Mouse (Mus musculus) induced T-regulatory cell, adult 2 months (primary cell): ENCODE data around the gene Yipf4.
"Not testable (repeated sequence)": the region's sequence is repeated elsewhere in the genome, so short reads cannot be mapped to it uniquely, and the experiment has no call there.

Source experiments
- DNase-seq: peaks from one replicate; pipeline ENCODE4 v3.0.0-alpha.2; 2012; ENCODE audit warnings: low read depth

Gene Yipf4

GRCm38 (mm10) chr17:74489024-74489900, at the start of gene Yipf4:
Gene Yipf4, plus strand, starts transcription at chr17:74489493.
- peak; percentile 99 for DNase-seq

GRCm38 (mm10) chr17:74440486-74440885, 48.8 kb upstream of the Yipf4 start:
- DNase-seq = no peak

- DNase-seq = no peak
These were observed 39.5 kb upstream of the Yipf4 start for GRCm38 (mm10) chr17:74449776-74450175.

DNA sequence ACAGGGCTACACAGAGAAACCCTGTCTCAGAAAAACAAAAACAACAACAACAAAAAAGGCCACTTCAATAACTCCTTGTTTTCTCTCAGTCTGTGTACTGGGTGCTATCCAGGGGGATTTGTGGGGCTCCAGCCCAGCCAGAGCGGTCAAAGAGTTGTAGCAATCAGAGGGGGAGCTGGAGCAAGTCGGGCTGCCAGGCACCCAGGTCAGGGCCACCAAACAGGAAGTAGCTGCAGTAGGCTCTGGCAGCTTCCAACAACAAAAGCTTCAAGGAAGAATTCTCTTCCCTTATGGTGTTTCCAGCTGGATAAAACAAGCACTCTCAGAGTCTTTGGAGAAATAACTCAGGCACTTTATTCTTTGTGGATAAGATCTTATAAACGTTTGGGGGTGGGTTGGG, 35.4 kb upstream of the Yipf4 start:
- no peak for DNase-seq

GRCm38 (mm10) chr17:74454660-74455059, 34.6 kb upstream of the Yipf4 start:
- DNase-seq = no peak

DNA sequence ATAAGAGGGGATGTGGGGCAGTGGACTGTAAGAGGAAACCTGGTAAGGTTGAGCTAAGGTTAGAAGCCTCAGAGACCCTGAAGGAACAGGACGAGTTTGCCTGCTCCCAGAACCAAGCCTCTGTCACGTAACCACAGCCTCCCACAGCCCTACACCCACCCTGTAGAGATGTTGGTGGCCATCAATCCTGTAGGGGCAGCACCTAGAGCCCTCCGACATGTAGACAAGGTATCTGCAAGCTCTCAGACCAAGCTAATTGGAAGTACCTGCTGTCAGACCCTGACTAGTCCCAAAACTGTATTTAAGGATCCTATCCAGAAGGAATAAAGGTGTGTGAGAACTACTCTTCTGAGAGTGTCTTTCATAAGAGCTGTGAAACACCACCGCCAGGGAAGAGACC, 33.9 kb upstream of the Yipf4 start:
- no peak for DNase-seq

GRCm38 (mm10) chr17:74456825-74457224, 32.5 kb upstream of the Yipf4 start:
- DNase-seq = no peak

DNA sequence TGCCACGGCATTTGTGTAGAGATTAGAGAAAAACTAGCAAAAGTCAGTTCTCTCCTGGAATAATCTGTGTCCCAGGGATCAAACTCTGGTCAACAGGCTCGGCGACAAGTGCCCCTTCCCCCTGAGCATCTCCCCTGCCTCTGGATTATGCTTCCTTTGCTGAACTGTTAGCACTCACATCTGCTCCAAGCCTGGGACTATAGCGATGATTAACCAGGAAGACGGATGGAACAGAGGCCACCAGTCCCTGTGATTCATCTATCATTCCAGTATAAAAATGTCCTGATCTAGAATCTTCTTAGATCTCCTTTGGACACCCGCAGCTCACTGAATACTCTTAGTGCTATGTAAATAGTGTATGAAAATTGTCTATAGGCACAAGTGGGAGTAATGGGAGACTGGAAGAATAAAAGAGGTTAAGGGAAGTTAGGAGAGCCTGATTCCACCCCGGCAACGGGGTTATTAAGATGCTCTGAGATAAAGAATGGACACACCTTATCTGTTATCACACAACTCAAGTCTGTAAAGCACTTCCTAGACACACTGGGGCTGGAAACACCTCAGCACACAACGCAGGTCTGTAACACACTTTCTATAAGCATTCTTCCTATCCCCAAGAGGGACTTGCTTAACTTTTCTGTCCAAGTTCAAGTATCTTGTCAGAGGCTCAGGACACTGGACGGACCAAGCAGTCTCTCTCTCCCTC, 31.2 kb upstream of the Yipf4 start:
- no peak for DNase-seq

DNA sequence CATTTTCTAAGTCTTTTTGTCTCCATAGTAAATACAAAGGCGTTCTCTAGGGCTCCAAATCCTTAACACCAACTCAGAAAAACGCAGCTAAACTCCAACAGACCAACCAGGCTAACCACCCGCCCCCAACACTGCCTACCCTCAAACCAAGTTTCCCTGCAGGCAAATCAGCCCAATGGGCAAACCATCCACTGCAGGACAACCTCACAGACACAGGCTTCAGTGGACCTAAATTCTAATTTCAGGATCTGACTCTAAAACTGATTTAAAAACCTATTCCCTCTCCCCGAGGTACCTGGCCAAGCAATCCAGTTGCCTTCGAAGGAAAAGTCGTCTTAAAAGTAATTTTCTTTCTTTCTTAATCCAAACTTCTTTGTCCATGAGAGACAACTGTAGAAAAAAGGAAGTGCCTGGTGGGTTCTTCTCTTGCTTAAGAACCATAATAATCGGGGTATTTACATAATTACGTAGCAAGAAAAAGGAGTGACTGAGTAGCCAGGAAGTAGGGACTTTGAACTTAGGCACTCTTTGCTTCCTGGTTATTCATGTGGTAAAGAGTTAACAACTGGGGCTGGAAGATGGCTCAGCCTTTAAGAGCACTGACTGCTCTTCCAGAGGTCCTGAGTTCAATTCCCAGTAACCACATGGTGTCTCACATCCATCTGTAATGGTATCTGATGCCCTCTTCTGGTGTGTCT, 30.4 kb upstream of the Yipf4 start, which contains the start of gene Nlrc4:
TSS of gene Nlrc4 (minus strand) at position 432 of the 698 bp plus-strand sequence.
- peak; percentile 6 for DNase-seq

DNA sequence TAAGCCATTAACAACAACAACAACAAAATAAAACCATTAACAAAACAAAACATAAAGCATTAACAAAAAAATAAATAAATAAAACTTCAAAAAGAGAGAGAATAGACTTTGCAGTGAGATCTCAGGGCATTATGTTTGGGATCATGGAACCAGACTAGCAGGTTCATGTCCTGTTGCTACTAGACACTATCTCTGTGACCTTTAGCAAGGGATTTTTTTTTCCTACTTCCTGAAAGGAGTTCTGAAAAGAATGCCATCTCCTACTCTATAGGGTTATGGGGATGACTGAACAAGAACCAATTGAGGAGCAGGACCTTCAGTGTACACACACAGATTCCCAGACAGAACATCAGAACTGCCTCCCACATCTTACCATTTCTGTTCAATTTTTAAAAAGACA, 25.8 kb upstream of the Yipf4 start:
- no peak for DNase-seq

DNA sequence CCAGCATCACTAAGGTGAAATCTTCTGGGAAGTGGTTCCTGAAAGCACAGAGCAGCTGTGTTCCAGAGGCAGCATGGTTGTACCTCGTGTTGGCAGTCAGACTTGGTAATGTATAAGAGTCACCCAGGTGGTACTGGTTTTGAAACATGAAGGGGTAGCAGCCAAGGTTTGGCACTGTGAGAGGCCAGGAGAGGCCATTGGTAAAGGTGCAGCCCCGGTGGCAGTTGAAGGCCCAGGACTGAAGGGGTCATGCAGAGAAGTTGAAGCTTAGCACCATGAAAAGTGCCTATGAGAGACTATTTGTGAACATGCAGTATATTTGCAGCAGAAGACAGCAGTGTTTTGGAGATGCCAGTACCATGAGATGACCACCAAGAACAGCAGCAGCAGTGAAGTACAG, 21.3 kb upstream of the Yipf4 start:
- DNase-seq = not testable (repeated sequence)

DNA sequence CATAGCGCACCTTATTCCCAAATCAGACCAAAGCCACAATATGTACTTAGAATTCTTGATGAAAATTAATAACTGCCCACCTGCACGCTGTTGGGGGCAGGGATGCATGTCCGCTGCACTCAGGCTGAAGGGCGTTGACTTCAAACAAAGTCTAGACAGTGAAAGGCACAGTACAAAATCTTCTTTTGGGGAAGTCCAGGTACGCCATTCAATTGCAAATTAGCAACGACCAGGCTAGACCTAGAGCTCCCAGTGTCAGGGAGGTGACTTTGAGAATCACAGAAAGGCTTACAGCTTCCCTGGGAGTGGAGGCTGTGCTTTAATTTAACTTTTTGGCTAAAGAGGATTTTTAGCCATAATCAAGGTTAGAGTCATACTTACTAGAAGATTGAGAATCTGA, 19.2 kb upstream of the Yipf4 start:
- DNase-seq = not testable (repeated sequence)

GRCm38 (mm10) chr17:74480361-74481069, 8.8 kb upstream of the Yipf4 start:
- no peak for DNase-seq

- no peak for DNase-seq
These were observed 568 bp downstream of the Yipf4 start for GRCm38 (mm10) chr17:74489901-74490220.

GRCm38 (mm10) chr17:74491565-74491964, 2.3 kb downstream of the Yipf4 start:
- no peak for DNase-seq

DNA sequence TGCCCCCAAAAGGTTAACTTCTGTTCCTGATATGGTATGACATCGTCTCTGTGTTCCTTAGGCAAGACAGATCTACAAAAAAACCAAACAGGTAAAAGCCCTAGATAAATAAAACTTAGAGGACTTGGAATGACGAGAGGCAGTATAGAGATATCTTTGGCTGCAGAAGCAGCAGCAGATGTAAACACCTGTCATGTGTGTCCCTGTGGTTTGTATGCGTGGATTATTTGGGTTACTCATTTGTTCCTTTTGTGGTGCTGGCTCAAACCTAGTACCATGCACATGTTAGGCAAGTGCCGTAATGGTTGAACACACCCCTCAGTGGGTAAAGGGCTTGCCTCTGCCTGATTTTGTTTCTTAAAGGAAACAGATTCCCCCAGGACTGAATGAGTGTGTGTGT, 10.9 kb downstream of the Yipf4 start:
- DNase-seq = no peak

- peak; percentile 29 for DNase-seq
These were observed 11.8 kb downstream of the Yipf4 start for GRCm38 (mm10) chr17:74501085-74501484.

- DNase-seq = no peak
These were observed 18.6 kb downstream of the Yipf4 start for GRCm38 (mm10) chr17:74507934-74508333.

- DNase-seq = no peak
These were observed 19.3 kb downstream of the Yipf4 start for GRCm38 (mm10) chr17:74508600-74508999.

GRCm38 (mm10) chr17:74512308-74512707, 23.0 kb downstream of the Yipf4 start:
- DNase-seq = no peak

GRCm38 (mm10) chr17:74522797-74523723, 33.8 kb downstream of the Yipf4 start:
- DNase-seq = peak; percentile 49
